Mouse (Mus musculus) right cerebral cortex, postnatal 14 days (tissue): ENCODE measurements around the gene Uqcc3.
"Not testable (repeated sequence)": the region's sequence is repeated elsewhere in the genome, so short reads cannot be mapped to it uniquely, and the experiment has no call there.

Experiments used
- DNase-seq: peaks from one replicate; pipeline ENCODE4 v3.0.0; 2022

Uqcc3 gene

GRCm38 (mm10) chr19:8844371-8845129 is 36.2 kb downstream of the Uqcc3 start:
- peak; percentile 87 for DNase-seq

- DNase-seq: no peak
These were observed 37.8 kb downstream of the Uqcc3 start for GRCm38 (mm10) chr19:8842961-8843360.

- no peak for DNase-seq
These were observed 39.7 kb downstream of the Uqcc3 start for GRCm38 (mm10) chr19:8841012-8841411.

- DNase-seq: peak; percentile 65
These were observed 40.6 kb downstream of the Uqcc3 start for GRCm38 (mm10) chr19:8839908-8840791.

- DNase-seq: peak; percentile 78
These were observed 41.4 kb downstream of the Uqcc3 start, which contains the start of gene Gng3 for GRCm38 (mm10) chr19:8839103-8839907. Gng3 (minus strand) TSS chr19:8839194.

GRCm38 (mm10) chr19:8838041-8838730 is 42.5 kb downstream of the Uqcc3 start:
- DNase-seq: peak; percentile 65

- peak; percentile 84 for DNase-seq
These were observed 43.4 kb downstream of the Uqcc3 start, which contains the start of gene Bscl2 for GRCm38 (mm10) chr19:8837251-8837791. Bscl2 (plus strand) TSS chr19:8837467.

GRCm38 (mm10) chr19:8836327-8836726 is 44.4 kb downstream of the Uqcc3 start:
- DNase-seq: not testable (repeated sequence)

GRCm38 (mm10) chr19:8832971-8833370 is 47.8 kb downstream of the Uqcc3 start:
- no peak for DNase-seq

GRCm38 (mm10) chr19:8831262-8831661 is 49.5 kb downstream of the Uqcc3 start:
- no peak for DNase-seq

- no peak for DNase-seq
These were observed 50.1 kb downstream of the Uqcc3 start for GRCm38 (mm10) chr19:8830664-8831063.
